In genomic region chr19:40319199-40319598, GRCm38 (mm10) we compare ENCODE assay signal across 21 mouse cellular contexts. TPM values are rescaled to one million over a fixed set of nuclear protein-coding genes. Genes with fewer than 3 reads are reported as not detected.
DNase-seq lines count a peak whose midpoint lies in the region; ATAC-seq and TF ChIP-seq lines count a peak whose summit lies in the region.
"Had no signal": no experiment of that assay in that cellular context is flagged by ENCODE, and none has a peak within 500 bp of the region (broad histone marks: within the 10 kb centered on the region; RNA-seq: fewer than 3 reads in every experiment).

No protein-coding gene starts in this region.

- H3K4me2 ChIP-seq in heart, embryonic 12.5 days, result no peak overlapping the region
- no peak overlapping the region for H3K4me2 ChIP-seq in liver, embryonic 11.5 days
- no peak overlapping the region for H3K4me2 ChIP-seq in hindbrain, embryonic 16.5 days (ENCODE audit: low read length)
- H3K4me2 ChIP-seq: embryonic facial prominence, embryonic 12.5 days; forebrain, embryonic 13.5 days; forebrain, embryonic 15.5 days had no signal

- no peaks in the 10 kb centered on the region for H3K27me3 ChIP-seq in heart, embryonic 10.5 days (ENCODE audit: insufficient read depth, poor library complexity, severe bottlenecking)
- no peaks in the 10 kb centered on the region for H3K27me3 ChIP-seq in heart, embryonic 12.5 days (replicated peaks)
- no peaks in the 10 kb centered on the region for H3K27me3 ChIP-seq in liver, adult 2 months (ENCODE audit: control insufficient read depth, insufficient read depth, low read length)
- H3K27me3 ChIP-seq in liver, embryonic 11.5 days (replicated peaks; ENCODE audit: control insufficient read depth, insufficient read depth, low read length), result no peaks in the 10 kb centered on the region
- no peaks in the 10 kb centered on the region for H3K27me3 ChIP-seq in hindbrain, embryonic 16.5 days (replicated peaks; ENCODE audit: control insufficient read depth, insufficient read depth, low read length)
- H3K27me3 ChIP-seq: embryonic facial prominence, embryonic 12.5 days; forebrain, embryonic 13.5 days; forebrain, embryonic 15.5 days had no signal

- H3K4me3 ChIP-seq in heart, embryonic 10.5 days, result no peak overlapping the region
- no peak overlapping the region for H3K4me3 ChIP-seq in heart, embryonic 12.5 days
- no peak overlapping the region for H3K4me3 ChIP-seq in liver, adult 2 months (ENCODE audit: insufficient read depth, low read depth, low read length)
- no peak overlapping the region for H3K4me3 ChIP-seq in liver, embryonic 11.5 days (ENCODE audit: low read depth, low read length)
- H3K4me3 ChIP-seq in brown adipose tissue, adult 24 weeks (ENCODE audit: insufficient read depth, low read depth, low read length), result no peak overlapping the region
- no peak overlapping the region for H3K4me3 ChIP-seq in hindbrain, embryonic 16.5 days (ENCODE audit: low read length)
- H3K4me3 ChIP-seq: embryonic facial prominence, embryonic 10.5 days; embryonic facial prominence, embryonic 12.5 days; forebrain, embryonic 13.5 days; forebrain, embryonic 15.5 days had no signal

- no peak for TF ChIP-seq CTCF in liver, adult 2 months (IDR thresholded peaks at IDR 0.05; ENCODE audit: low read depth, low read length)

- intact Hi-C loops in heart, postnatal 36 days (cut with DNase I), result no loop called here

- 0 out of 2 replicates have a peak overlapping the region, but pooled peaks have one; percentile 43 for H3K27ac ChIP-seq in heart, embryonic 10.5 days
- H3K27ac ChIP-seq in heart, embryonic 12.5 days (ENCODE audit: poor library complexity, severe bottlenecking), result peak overlapping the region; percentile 29; the same call in 1 of the 2 replicates
- no peak overlapping the region for H3K27ac ChIP-seq in liver, adult 2 months (replicated peaks; ENCODE audit: insufficient read depth, low read depth, low read length)
- no peak overlapping the region for H3K27ac ChIP-seq in liver, embryonic 11.5 days (ENCODE audit: low read depth, low read length)
- H3K27ac ChIP-seq in brown adipose tissue, adult 24 weeks (replicated peaks; ENCODE audit: low read depth, low read length), result peak overlapping the region; percentile 33; the same call in 1 of the 2 replicates
- no peak overlapping the region for H3K27ac ChIP-seq in hindbrain, embryonic 16.5 days (ENCODE audit: low read depth, low read length)
- H3K27ac ChIP-seq: embryonic facial prominence, embryonic 10.5 days; embryonic facial prominence, embryonic 12.5 days; forebrain, embryonic 13.5 days; forebrain, embryonic 15.5 days had no signal

- no peak overlapping the region for H3K9ac ChIP-seq in heart, embryonic 12.5 days
- H3K9ac ChIP-seq in liver, adult 2 months (ENCODE audit: low read depth, low read length), result no peak overlapping the region
- H3K9ac ChIP-seq in liver, embryonic 11.5 days (ENCODE audit: low read depth, low read length), result no peak overlapping the region
- no peak overlapping the region for H3K9ac ChIP-seq in hindbrain, embryonic 16.5 days (ENCODE audit: low read depth, low read length)
- H3K9ac ChIP-seq: embryonic facial prominence, embryonic 12.5 days; forebrain, embryonic 13.5 days; forebrain, embryonic 15.5 days had no signal

- H3K79me2 ChIP-seq in liver, adult 2 months (ENCODE audit: control insufficient read depth, insufficient read depth, low read length), result no peaks in the 10 kb centered on the region

- WGBS in heart, embryonic 10.5 days, result 61% methylated on average over 3 of the region's 3 CpGs
- 69% methylated on average over 3 of the region's 3 CpGs for WGBS in heart, embryonic 12.5 days
- WGBS in liver, adult 2 months, result 53% methylated on average over 3 of the region's 3 CpGs
- 76% methylated on average over 3 of the region's 3 CpGs for WGBS in liver, embryonic 11.5 days
- WGBS in hindbrain, embryonic 16.5 days, result 88% methylated on average over 3 of the region's 3 CpGs

- peaks cover 41% of the 10 kb centered on the region for H3K36me3 ChIP-seq in heart, embryonic 10.5 days
- peaks cover 61% of the 10 kb centered on the region for H3K36me3 ChIP-seq in heart, embryonic 12.5 days
- peaks cover 65% of the 10 kb centered on the region for H3K36me3 ChIP-seq in liver, adult 2 months (ENCODE audit: control insufficient read depth, insufficient read depth, low read length)
- H3K36me3 ChIP-seq in liver, embryonic 11.5 days (ENCODE audit: control insufficient read depth, insufficient read depth, low read length), result no peaks in the 10 kb centered on the region
- peaks cover 12% of the 10 kb centered on the region for H3K36me3 ChIP-seq in hindbrain, embryonic 16.5 days (ENCODE audit: control insufficient read depth, insufficient read depth, low read length)
- H3K36me3 ChIP-seq: embryonic facial prominence, embryonic 12.5 days had no signal

- H3K9me3 ChIP-seq in heart, embryonic 10.5 days, result no peaks in the 10 kb centered on the region
- H3K9me3 ChIP-seq in heart, embryonic 12.5 days (replicated peaks), result no peaks in the 10 kb centered on the region
- H3K9me3 ChIP-seq in liver, embryonic 11.5 days (ENCODE audit: control insufficient read depth, low read length), result no peaks in the 10 kb centered on the region
- H3K9me3 ChIP-seq in hindbrain, embryonic 16.5 days (ENCODE audit: control insufficient read depth, low read length), result no peaks in the 10 kb centered on the region
- H3K9me3 ChIP-seq: embryonic facial prominence, embryonic 10.5 days; embryonic facial prominence, embryonic 12.5 days; forebrain, embryonic 13.5 days; forebrain, embryonic 15.5 days had no signal

- no peak for ATAC-seq in heart, embryonic 12.5 days (ENCODE audit: insufficient number of reproducible peaks, low FRiP score)
- ATAC-seq in liver, embryonic 11.5 days (replicated peaks; ENCODE audit: low FRiP score), result no peak
- no peak for ATAC-seq in hindbrain, embryonic 16.5 days
- ATAC-seq: forebrain, embryonic 13.5 days; forebrain, embryonic 15.5 days had no signal

- no peak for DNase-seq in heart, embryonic 10.5 days (ENCODE audit: low spot score)
- DNase-seq in heart, postnatal 36 days, result no peak
- DNase-seq in heart, adult 9 months (ENCODE audit: low spot score in 2 of 2), result no peak
- peak; percentile 62 for DNase-seq in liver, adult 2 months (ENCODE audit: extremely low read depth, low read depth, low spot score)
- DNase-seq in liver, embryonic 11.5 days (ENCODE audit: low spot score), result no peak
- DNase-seq: adrenal gland, adult 2 months; adrenal gland, postnatal 10 days; adrenal gland, postnatal 25 days; cerebellum, adult 11-12 months; cerebellum, adult 2 months; cerebellum, adult 9-10 months; cerebellum, postnatal 10 days; cerebellum, postnatal 25 days had no signal

- peaks cover 13% of the 10 kb centered on the region for H3K4me1 ChIP-seq in heart, embryonic 10.5 days
- H3K4me1 ChIP-seq in heart, embryonic 12.5 days (replicated peaks), result peaks cover 24% of the 10 kb centered on the region
- no peaks in the 10 kb centered on the region; the same call in 1 of the 2 replicates for H3K4me1 ChIP-seq in liver, adult 2 months (ENCODE audit: control insufficient read depth, insufficient read depth, low read length)
- no peaks in the 10 kb centered on the region; the same call in 1 of the 2 replicates for H3K4me1 ChIP-seq in liver, embryonic 11.5 days (replicated peaks; ENCODE audit: control insufficient read depth, insufficient read depth, low read length)
- no peaks in the 10 kb centered on the region for H3K4me1 ChIP-seq in brown adipose tissue, adult 24 weeks (ENCODE audit: control insufficient read depth, insufficient read depth, insufficient read length, low read length)
- H3K4me1 ChIP-seq in hindbrain, embryonic 16.5 days (ENCODE audit: control insufficient read depth, insufficient read depth, low read depth, low read length), result no peaks in the 10 kb centered on the region
- H3K4me1 ChIP-seq: embryonic facial prominence, embryonic 12.5 days; forebrain, embryonic 13.5 days; forebrain, embryonic 15.5 days had no signal

- TF ChIP-seq POLR2A in liver, adult 2 months (IDR thresholded peaks at IDR 0.05; ENCODE audit: extremely low read depth, insufficient read depth, low read length), result no peak

RNA-seq across cellular contexts. Expression of gene Pdlim1, which starts 47.6 kb away (rescaled TPM):
- 262 and 337 TPM in 2 replicates for polyA plus RNA-seq in heart, embryonic 10.5 days (2016; fragmentation: Nextera tagmentation; extraction: Ambion mirVana)
- total RNA-seq in heart, postnatal 36 days (2021), result 100 to 1,000 TPM; 148 to 150 TPM
- polyA plus RNA-seq in heart, embryonic 12.5 days (2016; fragmentation: Nextera tagmentation; extraction: Ambion mirVana), result 311 and 316 TPM in 2 replicates
- total RNA-seq in liver, adult 2 months (2014; rRNA removed), result 23.0 and 23.6 TPM in 2 replicates
- polyA plus RNA-seq in liver, adult 2 months (2012; rRNA removed), result 44.6 and 50.7 TPM in 2 replicates
- 116 and 118 TPM in 2 replicates for polyA plus RNA-seq in liver, embryonic 11.5 days (2014; fragmentation: Nextera tagmentation; extraction: Ambion mirVana)
- 14.0 and 20.5 TPM in 2 replicates for polyA plus RNA-seq in brown adipose tissue, adult 24 weeks (2012; ENCODE audit: insufficient read depth, insufficient read length, missing spikeins)
- polyA plus RNA-seq in hindbrain, embryonic 16.5 days (2015; fragmentation: Nextera tagmentation; extraction: Ambion mirVana), result 9.9 and 13.9 TPM in 2 replicates
- total RNA-seq: MEL had no signal

Comparison
In these comparisons a context has a peak if more than half of its experiments do, and no peak if none do; other contexts are left out.
1. H3K27ac ChIP-seq: peak in heart, embryonic 10.5 days (single experiment), heart, embryonic 12.5 days (single experiment) and brown adipose tissue, adult 24 weeks (single experiment); none in liver, adult 2 months (single experiment), liver, embryonic 11.5 days (single experiment) and hindbrain, embryonic 16.5 days (single experiment).